Mouse (Mus musculus) limb, embryonic 14.5 days (tissue): ENCODE data around the gene Setd7. TPM values are rescaled to one million over a fixed set of nuclear protein-coding genes. Genes with fewer than 3 reads are reported as not detected.

Experiments used
- ATAC-seq: fragments of 200-750 bp; cut with Nextera tagmentation; 2 replicates; pipeline ENCODE4 v1.8.0; 2017; ENCODE audit warnings: low read depth, moderate number of reproducible peaks, moderate TSS enrichment; ENCODE audit not compliant: low FRiP score
- DNase-seq: peaks from one replicate; pipeline ENCODE4 v3.0.0-alpha.2; 2015; ENCODE audit warnings: low spot score
- H3K27ac ChIP-seq: fragments of 300-500 bp; sonication (generic); replicated peaks from 2 replicates; pipeline ENCODE4 v1.5.1; 2014; ENCODE audit warnings: low read depth, mild to moderate bottlenecking, low read length, moderate library complexity, mixed read lengths
- H3K27me3 ChIP-seq: fragments of 300-500 bp; sonication (generic); 2 replicates; pipeline ENCODE4 v1.6.1; 2014; ENCODE audit warnings: low read length, mixed read lengths; ENCODE audit not compliant: control insufficient read depth, insufficient read depth
- H3K36me3 ChIP-seq: fragments of 300-500 bp; sonication (generic); 2 replicates; pipeline ENCODE4 v1.6.1; 2014; ENCODE audit warnings: mild to moderate bottlenecking, low read length, moderate library complexity, mixed read lengths; ENCODE audit not compliant: control insufficient read depth, insufficient read depth
- H3K4me1 ChIP-seq: fragments of 300-500 bp; sonication (generic); 2 replicates; pipeline ENCODE4 v1.6.1; 2014; ENCODE audit warnings: antibody characterized with exemption, low read length, mixed read lengths; ENCODE audit not compliant: control insufficient read depth, insufficient read depth
- H3K4me2 ChIP-seq: fragments of 300-500 bp; sonication (generic); replicated peaks from 2 replicates; pipeline ENCODE4 v1.6.1; 2014; ENCODE audit warnings: low read depth, mild to moderate bottlenecking, low read length, moderate library complexity; ENCODE audit not compliant: severe bottlenecking
- H3K4me3 ChIP-seq: fragments of 300-500 bp; sonication (generic); replicated peaks from 2 replicates; pipeline ENCODE4 v1.5.1; 2014; ENCODE audit warnings: low read length
- H3K9ac ChIP-seq: fragments of 300-500 bp; sonication (generic); 2 replicates; pipeline ENCODE4 v1.6.1; 2014; ENCODE audit warnings: mild to moderate bottlenecking, low read depth, low read length, moderate library complexity; ENCODE audit not compliant: severe bottlenecking
- H3K9me3 ChIP-seq: fragments of 300-500 bp; sonication (generic); 2 replicates; pipeline ENCODE4 v1.6.1; 2016; ENCODE audit warnings: low read length; ENCODE audit not compliant: control insufficient read depth
- POLR2A ChIP-seq: fragments of 200-500 bp; IDR thresholded peaks from 2 replicates; pipeline ENCODE4 v1.8.0; 2012; ENCODE audit warnings: inconsistent platforms, mild to moderate bottlenecking, moderate library complexity, borderline replicate concordance; ENCODE audit not compliant: insufficient read depth, insufficient read length; ENCODE audit errors: extremely low read depth
- WGBS: fragments of 180-500 bp; shearing (Covaris S2); extraction: QIAGEN DNeasy Blood & Tissue Kit; methylation state at CpG from one replicate; pipeline ENCODE4 v1.1.7; 2014; 5-methylcytosine and 5-hydroxymethylcytosine counted together
- polyA plus RNA-seq, 2 experiments: library from polyadenylated mRNA; depleted of rRNA in 1 of 2; stranded (reverse) in 1 of 2; unstranded in 1 of 2; fragments of >200 nt; fragmentation: Nextera tagmentation in 1 of 2; extraction: Ambion mirVana in 1 of 2; gene quantifications; 2 replicates each; pipeline versions ENCODE4 v1.2.1 to v1.2.3; 2012 to 2014

Setd7 gene
- polyA plus RNA-seq, 2 experiments: 6.1 to 19.6 TPM

GRCm38 (mm10) chr3:51548987-51549579, 11.6 kb downstream of the Setd7 start:
- Histone ChIP-seq H3K36me3 (peaks cover 24% of the 10 kb centered on the region), H3K27me3 (no peaks in the 10 kb centered on the region), H3K4me1 (peaks cover 16% of the 10 kb centered on the region), H3K4me2 (no peak overlapping the region), H3K9me3 (no peaks in the 10 kb centered on the region), H3K27ac (no peak overlapping the region), H3K9ac (no peak overlapping the region), H3K4me3 (no peak overlapping the region)
- WGBS: 78% methylated on average over 17 of the region's 17 CpGs
- no peak for ATAC-seq
- no peak for TF ChIP-seq POLR2A
- no peak for DNase-seq

GRCm38 (mm10) chr3:51547577-51547976, 13.1 kb downstream of the Setd7 start:
- WGBS: 76% methylated on average over 6 of the region's 6 CpGs
- no peak overlapping the region for H3K27ac ChIP-seq
- TF ChIP-seq POLR2A: no peak
- DNase-seq (no peak), ATAC-seq (no peak)
- H3K27me3 ChIP-seq: no peaks in the 10 kb centered on the region
- H3K9ac ChIP-seq: no peak overlapping the region
- H3K4me1 ChIP-seq: peaks cover 3% of the 10 kb centered on the region
- no peak overlapping the region for H3K4me3 ChIP-seq
- H3K4me2 ChIP-seq: no peak overlapping the region
- peaks cover 30% of the 10 kb centered on the region for H3K36me3 ChIP-seq
- H3K9me3 ChIP-seq: no peaks in the 10 kb centered on the region

GRCm38 (mm10) chr3:51544442-51545128, 16.1 kb downstream of the Setd7 start:
- TF ChIP-seq POLR2A: no peak
- no peaks in the 10 kb centered on the region for H3K4me1 ChIP-seq
- peaks cover 54% of the 10 kb centered on the region for H3K36me3 ChIP-seq
- no peaks in the 10 kb centered on the region for H3K27me3 ChIP-seq
- H3K9me3 ChIP-seq: no peaks in the 10 kb centered on the region
- H3K4me3 ChIP-seq: no peak overlapping the region
- no peak for DNase-seq
- H3K9ac ChIP-seq: no peak overlapping the region
- 88% methylated on average over 19 of the region's 19 CpGs for WGBS
- H3K4me2 ChIP-seq: no peak overlapping the region
- no peak overlapping the region for H3K27ac ChIP-seq
- ATAC-seq: no peak

GRCm38 (mm10) chr3:51540659-51541058, 20.0 kb downstream of the Setd7 start:
- DNase-seq (no peak), ATAC-seq (no peak)
- H3K9ac ChIP-seq: no peak overlapping the region
- TF ChIP-seq POLR2A: no peak
- no peak overlapping the region for H3K27ac ChIP-seq
- 93% methylated on average over 9 of the region's 9 CpGs for WGBS
- H3K4me3 ChIP-seq: no peak overlapping the region
- H3K36me3 ChIP-seq: peaks cover 56% of the 10 kb centered on the region
- H3K9me3 ChIP-seq: no peaks in the 10 kb centered on the region
- H3K4me1 ChIP-seq: no peaks in the 10 kb centered on the region
- H3K4me2 ChIP-seq: no peak overlapping the region
- H3K27me3 ChIP-seq: no peaks in the 10 kb centered on the region

- Histone ChIP-seq H3K4me1 (no peaks in the 10 kb centered on the region), H3K4me2 (no peak overlapping the region), H3K4me3 (no peak overlapping the region), H3K27me3 (no peaks in the 10 kb centered on the region), H3K27ac (no peak overlapping the region), H3K9ac (no peak overlapping the region), H3K36me3 (peaks cover 63% of the 10 kb centered on the region), H3K9me3 (no peaks in the 10 kb centered on the region)
- 0 out of 2 replicates have a peak, but pooled peaks have one; percentile 23 for ATAC-seq
- TF ChIP-seq POLR2A: no peak
- no peak for DNase-seq
- WGBS: 60% methylated on average over 15 of the region's 15 CpGs
Measured at GRCm38 (mm10) chr3:51539567-51540408, 20.9 kb downstream of the Setd7 start.
